Mouse (Mus musculus): Measurements from ENCODE around the gene Srp72.

The Srp72 gene

DNA sequence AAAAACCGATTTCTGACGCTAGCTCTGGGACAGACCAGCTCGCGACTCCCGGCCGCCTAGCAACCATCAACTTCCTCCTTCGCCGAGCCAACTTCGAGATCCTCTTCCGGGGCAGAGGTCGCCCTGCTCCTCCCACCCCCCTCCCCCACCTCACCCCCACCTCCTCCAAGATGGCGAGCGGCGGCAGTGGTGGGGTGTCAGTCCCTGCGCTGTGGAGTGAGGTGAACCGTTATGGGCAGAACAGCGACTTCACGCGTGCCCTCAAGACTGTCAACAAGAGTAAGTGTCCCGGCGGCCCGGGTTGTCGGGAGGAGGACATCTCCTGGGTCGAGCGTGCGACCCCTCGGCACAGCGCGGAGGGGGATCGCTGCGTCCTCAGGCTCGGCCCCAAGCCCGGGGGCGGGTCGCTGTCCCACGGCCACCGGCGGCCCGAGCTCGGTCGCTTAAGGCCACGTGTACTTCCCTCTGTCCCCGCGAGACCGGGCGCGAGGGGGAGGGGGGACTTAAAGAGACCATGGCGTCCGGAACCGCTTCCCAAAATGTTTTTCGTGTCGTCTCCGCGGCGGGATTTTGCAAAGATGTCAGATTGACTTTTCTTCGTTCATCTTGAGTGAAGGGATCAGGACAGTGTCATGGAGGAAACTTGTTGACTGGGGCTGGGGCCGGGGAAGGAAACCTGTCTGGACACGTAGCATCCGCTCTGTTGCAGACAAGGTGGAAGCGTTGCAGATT is at the start of gene Srp72:
TSS of gene Srp72 (plus strand) at position 130 of the 732 bp plus-strand sequence.
- under 1% methylated on average over 59 of the region's 60 CpGs for WGBS

DNA sequence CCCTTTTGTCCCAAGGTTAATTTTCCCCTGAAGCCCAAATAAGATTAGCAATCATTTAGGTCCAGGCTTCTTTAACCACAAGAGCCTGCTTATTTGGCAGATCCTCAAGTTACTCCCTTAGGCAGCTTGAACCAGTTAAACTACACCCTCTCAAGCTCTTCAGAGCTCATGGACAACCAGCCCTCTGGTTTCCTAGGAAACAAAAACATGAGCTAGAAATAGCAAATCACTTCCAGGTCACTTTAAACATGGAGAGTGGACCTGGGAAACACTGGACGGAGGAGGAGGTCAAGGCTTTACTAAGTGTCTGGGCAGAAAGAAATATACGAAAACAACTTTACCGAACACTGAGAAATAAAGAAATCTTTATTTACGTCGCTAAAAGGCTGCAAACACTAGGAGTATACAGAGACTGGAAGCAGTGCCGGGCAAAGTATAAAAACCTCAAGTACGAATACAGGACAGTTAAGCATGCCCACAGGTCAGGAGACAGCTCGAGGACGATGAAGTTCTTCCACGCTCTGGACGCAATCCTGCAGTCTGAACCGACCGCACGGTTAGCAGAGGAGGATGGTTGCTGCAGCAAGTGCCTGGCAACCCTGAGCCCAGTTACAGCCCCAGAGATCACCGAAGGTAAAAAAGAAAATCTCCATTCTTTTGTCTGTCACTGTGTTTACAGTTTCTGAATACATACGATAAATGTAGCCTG is 46.2 kb upstream of the Srp72 start:
- WGBS = 41% methylated on average over 16 of the region's 16 CpGs

DNA sequence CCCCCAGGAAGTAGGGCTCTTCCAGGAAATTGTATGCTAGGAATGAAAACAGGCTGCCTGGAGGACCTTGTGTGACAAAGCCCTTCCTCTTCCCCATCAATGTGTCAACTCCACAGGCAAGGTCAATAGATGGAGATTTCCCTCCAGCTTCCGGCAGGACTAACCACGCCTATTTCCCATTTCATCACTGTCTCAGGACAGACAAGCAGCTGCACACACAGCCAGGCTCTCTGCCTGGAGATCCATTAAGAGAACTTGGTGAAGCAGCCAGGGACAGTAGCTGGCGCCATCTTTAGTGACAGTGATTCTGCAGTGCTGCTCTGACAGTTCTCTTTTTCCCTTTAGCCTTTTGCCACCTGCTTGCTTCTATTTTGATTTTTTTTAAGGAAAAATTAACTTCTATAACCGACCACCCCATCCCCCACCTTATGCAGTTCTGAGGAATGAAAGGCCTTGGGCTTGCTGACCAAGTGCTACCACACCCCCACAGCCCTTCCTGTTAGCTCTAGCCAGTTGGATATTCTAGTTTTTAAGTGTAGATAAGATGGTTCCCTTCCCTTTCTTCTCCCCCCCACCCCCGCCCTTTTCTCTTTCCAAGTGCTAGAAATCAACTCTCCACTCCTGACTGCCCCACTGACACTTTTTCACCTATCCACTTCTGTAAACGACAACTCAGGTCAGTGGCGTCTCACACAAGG is 45.2 kb upstream of the Srp72 start:
- 73% methylated on average over 7 of the region's 7 CpGs for WGBS

GRCm38 (mm10) chr5:76939717-76940116 is 34.8 kb upstream of the Srp72 start:
- 97% methylated on average over 8 of the region's 8 CpGs for WGBS

DNA sequence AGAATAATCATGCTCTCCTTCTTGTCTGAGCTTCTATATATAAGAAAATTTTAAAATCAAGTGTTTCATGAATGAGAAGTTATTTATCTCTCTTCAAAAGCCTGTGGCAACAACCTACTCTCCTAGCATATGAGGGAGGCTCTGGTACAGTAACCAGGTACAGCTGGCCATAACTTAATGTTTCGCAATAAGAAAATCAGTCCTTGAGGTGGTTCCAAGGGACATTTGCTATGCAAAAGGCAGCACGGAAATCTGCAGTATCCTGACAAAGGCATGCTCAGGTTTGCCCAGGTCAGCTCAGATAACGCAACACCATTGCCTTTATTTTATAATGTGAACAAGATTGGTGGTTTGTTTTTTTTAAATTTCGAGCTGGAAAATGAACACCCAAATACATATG is 32.5 kb upstream of the Srp72 start:
- 77% methylated on average over 4 of the region's 4 CpGs for WGBS

GRCm38 (mm10) chr5:76942505-76942904 is 32.0 kb upstream of the Srp72 start:
- 81% methylated on average over 4 of the region's 4 CpGs for WGBS

DNA sequence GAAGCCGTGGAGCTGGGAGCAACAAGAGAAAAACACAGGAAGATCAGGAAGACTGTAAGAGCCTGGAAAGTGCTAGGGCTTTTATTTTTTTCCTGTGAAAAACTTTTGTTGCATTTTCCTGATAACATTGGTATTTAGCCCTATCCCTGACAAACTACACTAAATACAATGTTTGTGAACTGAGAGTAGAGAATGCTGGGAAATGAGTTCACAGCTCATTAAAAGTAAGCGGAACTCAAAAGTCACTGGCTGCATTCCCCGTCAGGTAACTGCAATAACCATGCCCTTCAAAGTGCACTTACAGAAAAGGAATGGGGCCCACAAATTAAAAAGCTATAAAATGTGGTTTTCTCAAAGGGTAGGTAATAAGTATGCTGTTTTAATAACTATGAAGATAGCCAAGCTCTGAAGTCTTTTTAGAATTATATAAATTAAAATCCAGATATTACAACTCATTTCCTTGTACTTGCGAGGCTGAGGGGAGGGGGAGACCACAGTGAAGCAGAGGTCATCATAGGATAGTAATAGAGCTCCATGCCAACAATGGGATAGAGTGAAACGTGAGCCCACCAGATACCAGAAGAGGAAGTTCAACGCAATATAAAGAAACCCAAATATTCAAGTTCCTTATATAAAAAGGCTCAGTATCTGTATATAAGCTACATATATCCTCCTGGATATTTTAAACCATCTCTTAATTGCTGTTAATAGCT is 29.4 kb upstream of the Srp72 start:
- WGBS = 63% methylated on average over 6 of the region's 6 CpGs

DNA sequence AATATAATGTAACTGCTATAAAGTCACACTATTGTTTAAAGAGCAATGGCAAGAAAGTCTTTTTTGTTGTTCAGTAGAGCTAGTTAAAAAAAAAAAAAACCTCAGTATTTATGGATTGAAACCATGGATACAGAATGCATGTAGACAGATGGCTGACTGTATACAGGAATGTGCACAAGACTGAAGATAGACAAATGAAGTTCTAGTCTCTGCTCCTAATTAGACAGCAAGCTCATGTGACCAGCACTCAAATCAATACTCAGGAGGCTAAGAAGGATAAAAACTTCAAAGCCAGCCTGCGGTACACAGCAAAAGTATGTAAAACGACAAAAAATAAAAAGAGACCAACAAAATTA is 28.8 kb upstream of the Srp72 start:
- 55% methylated on average over 2 of the region's 2 CpGs for WGBS

- WGBS = 53% methylated on average over 4 of the region's 4 CpGs
Measured at GRCm38 (mm10) chr5:76947142-76947541, 27.3 kb upstream of the Srp72 start.

DNA sequence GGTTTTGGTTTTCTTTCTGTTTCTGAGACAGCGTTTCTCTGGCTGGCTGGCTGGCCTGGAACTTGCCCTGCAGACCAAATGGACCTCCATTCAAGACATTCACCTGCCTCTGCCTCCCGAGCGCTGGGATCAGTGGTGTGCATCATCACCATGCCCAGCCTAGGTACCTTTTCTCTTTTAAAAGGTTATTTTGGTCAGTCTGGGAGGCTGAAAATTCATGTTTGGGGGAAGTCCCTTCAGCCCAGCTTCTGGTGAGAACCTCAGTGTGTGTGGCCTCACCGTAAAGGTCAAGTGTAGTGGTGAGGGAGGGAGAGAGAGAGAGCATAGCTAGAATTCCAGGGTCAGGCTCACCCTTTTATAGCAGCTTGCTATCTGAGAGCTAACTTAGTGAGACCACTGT is 26.7 kb upstream of the Srp72 start:
- 95% methylated on average over 4 of the region's 4 CpGs for WGBS

DNA sequence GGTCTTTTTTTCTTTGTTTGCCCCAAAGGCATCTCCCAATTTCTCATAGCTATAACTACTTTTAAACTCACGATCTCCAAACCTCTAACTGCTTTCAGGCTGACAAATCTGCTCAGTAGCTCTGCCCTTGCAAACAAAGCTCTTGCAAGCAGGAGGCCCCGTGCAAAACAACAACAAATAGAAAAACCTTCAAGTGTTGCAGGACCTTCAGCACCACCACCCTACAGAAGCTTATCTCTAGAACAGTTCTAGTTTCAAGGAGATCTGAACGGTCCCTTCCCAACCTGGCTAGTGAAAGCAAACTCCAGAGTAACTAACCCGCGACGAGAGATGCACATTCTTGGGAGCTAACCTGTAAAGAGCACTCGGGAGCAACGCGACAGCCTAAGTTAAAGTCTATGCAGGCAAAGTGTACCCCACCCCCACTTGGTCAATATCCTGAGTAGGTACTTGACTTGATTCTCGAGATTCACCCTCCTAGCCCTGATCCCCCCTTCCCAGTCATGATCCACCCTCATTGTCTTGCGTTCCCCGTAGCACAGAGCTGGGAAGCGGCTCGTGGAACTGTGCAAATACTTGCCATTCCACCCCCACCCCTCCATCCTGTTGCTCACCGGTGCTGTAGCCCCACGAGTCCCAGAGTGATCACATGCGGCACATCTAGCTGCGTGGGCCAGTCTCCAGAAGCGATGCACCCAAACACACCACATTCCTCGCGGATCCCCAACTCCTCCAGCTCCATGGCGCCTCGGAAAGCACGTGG is 24.0 kb upstream of the Srp72 start:
- 1% methylated on average over 24 of the region's 24 CpGs for WGBS

- under 1% methylated on average over 81 of the region's 81 CpGs for WGBS
Measured at GRCm38 (mm10) chr5:76951106-76952027, 23.1 kb upstream of the Srp72 start, which contains the start of the genes Paics and Ppat. Gene Paics (plus strand): TSS chr5:76951307. Gene Ppat (minus strand): TSS chr5:76951578.

DNA sequence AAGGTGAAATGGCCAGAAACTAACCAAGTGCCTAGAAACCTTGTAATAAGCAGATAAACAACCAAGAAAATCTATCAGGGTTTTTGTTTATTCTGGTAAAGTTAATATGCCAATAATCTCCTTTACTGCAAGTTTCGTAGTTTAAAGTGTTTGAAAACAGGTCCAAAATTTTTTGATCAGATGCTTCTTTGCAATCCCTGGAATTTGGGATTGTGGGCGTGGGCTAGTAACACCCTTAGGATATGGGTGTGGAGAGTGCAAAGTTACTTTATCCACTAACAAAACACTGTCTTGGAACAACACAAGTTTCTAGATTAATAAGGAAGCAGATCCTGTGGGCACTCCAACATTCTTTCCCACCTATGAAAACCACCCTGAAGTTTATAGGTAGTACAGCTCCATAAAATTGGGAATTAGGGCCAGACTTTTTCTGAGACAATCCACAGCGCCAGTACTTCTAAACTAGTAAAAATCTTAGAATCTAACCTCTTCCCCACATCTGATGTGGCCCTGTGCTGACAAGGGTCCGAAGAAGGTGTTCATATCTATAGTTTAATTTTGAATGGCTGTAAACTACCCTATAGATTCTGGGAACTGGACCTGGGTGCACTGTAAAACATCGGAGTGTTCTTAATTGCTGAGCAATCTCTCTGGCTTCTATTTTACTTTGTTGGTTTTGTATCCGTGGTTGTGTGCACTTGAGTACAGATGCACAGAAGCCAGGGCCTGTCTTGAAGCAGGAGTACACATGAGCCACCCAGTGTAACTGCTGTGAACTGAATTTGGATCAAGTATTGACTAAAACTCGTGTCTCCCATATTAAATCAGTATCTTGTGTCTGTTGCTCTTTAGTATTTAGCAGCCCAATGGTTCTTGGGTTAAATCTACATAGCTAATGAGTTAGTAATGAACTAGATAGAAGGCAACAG is 22.1 kb upstream of the Srp72 start:
- WGBS = 14% methylated on average over 7 of the region's 7 CpGs

DNA sequence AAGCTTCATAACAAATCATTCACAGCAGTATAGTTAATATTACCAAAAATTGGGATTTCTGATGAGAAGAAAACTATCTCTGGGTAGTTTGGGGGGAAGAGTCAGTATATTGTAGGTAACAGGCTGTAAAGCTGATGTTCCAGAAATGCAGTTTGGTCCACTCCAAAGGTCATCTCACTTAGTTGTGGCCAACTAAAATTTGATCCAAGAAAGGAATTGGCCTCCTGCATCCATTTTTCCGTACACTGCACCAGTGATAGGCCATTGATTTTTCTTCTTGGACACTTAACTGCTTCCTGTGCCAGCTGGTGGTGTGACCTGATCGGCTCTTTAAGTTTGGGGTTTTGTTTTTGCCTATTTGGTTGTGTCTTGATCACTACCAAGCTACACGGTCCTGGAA is 20.7 kb upstream of the Srp72 start:
- WGBS = 72% methylated on average over 3 of the region's 3 CpGs

- 72% methylated on average over 6 of the region's 6 CpGs for WGBS
Measured at GRCm38 (mm10) chr5:76954271-76954900, 20.1 kb upstream of the Srp72 start.

- WGBS = 84% methylated on average over 4 of the region's 4 CpGs
Measured at GRCm38 (mm10) chr5:76955474-76955873, 19.0 kb upstream of the Srp72 start.

DNA sequence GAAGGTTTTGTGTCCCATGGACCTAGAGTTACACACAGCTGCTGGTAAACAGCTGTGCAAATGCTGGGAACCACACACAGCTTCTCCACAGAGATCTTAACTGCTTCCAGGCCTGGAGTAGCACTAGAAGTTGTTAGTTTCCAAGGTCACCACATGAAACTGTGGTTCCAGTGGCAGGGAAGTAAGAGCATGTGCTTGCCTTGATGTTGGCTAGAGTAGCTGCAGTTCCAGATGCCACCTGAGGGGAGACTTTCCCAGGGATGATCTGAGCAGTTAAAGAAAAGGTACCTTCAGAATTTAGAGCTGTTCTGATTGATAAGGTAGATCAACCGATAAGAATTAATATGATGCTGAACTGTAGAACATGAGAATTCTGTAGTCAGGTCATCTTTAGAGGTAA is 16.5 kb upstream of the Srp72 start:
- WGBS = 98% methylated on average over 1 of the region's 1 CpGs

- WGBS = 79% methylated on average over 5 of the region's 5 CpGs
Measured at GRCm38 (mm10) chr5:76959587-76959986, 14.9 kb upstream of the Srp72 start.

DNA sequence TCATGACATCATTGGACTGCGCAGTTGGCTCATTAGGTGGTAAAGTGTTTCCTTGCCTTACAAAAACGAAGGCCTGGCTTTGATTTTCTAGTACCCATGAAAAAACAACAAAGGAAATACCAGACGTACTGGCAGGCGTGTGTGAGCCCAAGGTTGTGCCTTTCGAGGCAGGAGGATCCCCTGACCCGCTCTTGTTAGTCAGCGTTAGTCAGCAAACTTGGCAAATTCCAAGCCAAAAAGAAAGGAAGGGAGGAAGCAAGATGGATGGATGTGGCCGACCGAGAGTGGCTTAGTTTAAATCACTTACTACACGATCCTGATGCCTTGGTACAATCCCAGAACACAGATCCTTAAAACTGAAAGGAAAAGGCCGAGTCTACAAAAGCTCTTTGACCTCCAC is 11.9 kb upstream of the Srp72 start:
- WGBS = 72% methylated on average over 11 of the region's 11 CpGs
